Mouse (Mus musculus) bone marrow, adult 2 months (tissue): ENCODE measurements around the gene Tesk2.

Experiments
- CTCF ChIP-seq: fragments of 200-500 bp; IDR thresholded peaks from 2 replicates; pipeline ENCODE4 v1.5.1; 2011; ENCODE audit warnings: low read length, control low read depth; ENCODE audit not compliant: control insufficient read depth, insufficient read depth
- POLR2A ChIP-seq: fragments of 200-500 bp; IDR thresholded peaks from 2 replicates; pipeline ENCODE4 v1.6.1; 2011; ENCODE audit warnings: low read depth, mild to moderate bottlenecking, control low read depth, low read length, borderline replicate concordance; ENCODE audit not compliant: control insufficient read depth

DNA sequence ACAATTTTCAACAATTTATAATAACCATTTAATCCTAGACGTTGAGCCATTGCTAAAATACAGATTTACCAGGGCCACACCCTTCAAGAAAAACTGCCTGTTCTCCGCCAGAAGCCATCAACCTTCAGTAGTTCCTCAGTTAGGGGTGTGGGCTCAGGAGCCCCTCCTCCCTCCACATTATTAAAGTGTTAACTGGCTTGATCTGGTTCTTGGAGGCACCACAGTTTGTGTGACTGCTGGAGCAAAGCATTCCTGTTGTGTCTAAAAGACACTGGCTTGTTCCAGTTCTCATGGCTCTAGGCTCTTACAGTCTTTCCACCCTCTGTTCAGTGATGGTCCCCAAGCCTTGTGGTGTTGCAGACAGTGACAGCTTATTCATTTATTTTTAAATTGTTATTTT, 59.8 kb downstream of the Tesk2 start:
- TF ChIP-seq CTCF (no peak), POLR2A (no peak)
